Mouse (Mus musculus) kidney, embryonic 14.5 days (tissue): ENCODE measurements around the gene Mthfd1l. TPM values are rescaled to one million over a fixed set of nuclear protein-coding genes. Genes with fewer than 3 reads are reported as not detected.
A peak's percentile ranks its signal among the peaks of the same experiment; 100 is the strongest.

Source experiments
- ATAC-seq: fragments of 200-750 bp; cut with Nextera tagmentation; 2 replicates; pipeline ENCODE4 v1.8.0; 2017; ENCODE audit warnings: moderate number of reproducible peaks, mild to moderate bottlenecking, moderate TSS enrichment, moderate library complexity; ENCODE audit not compliant: low FRiP score, low TSS enrichment
- H3K27ac ChIP-seq: fragments of 300-500 bp; sonication (generic); 2 replicates; pipeline ENCODE4 v1.5.1; 2014; ENCODE audit warnings: low read depth, mild to moderate bottlenecking, low read length, moderate library complexity, mixed read lengths
- H3K27me3 ChIP-seq: fragments of 300-500 bp; sonication (generic); 2 replicates; pipeline ENCODE4 v1.6.1; 2014; ENCODE audit warnings: mild to moderate bottlenecking, low read length; ENCODE audit not compliant: control insufficient read depth, insufficient read depth
- H3K36me3 ChIP-seq: fragments of 300-500 bp; sonication (generic); 2 replicates; pipeline ENCODE4 v1.6.1; 2014; ENCODE audit warnings: low read length, mixed read lengths; ENCODE audit not compliant: control insufficient read depth, insufficient read depth
- H3K4me1 ChIP-seq: fragments of 300-500 bp; sonication (generic); 2 replicates; pipeline ENCODE4 v1.6.1; 2014; ENCODE audit warnings: low read length, mixed read lengths; ENCODE audit not compliant: control insufficient read depth, insufficient read depth
- H3K4me2 ChIP-seq: fragments of 300-500 bp; sonication (generic); replicated peaks from 2 replicates; pipeline ENCODE4 v1.6.1; 2014; ENCODE audit warnings: low read depth, mild to moderate bottlenecking, low read length
- H3K4me3 ChIP-seq: fragments of 300-500 bp; sonication (generic); 2 replicates; pipeline ENCODE4 v1.5.1; 2014; ENCODE audit warnings: mild to moderate bottlenecking, low read length
- H3K9ac ChIP-seq: fragments of 300-500 bp; sonication (generic); 2 replicates; pipeline ENCODE4 v1.6.1; 2014; ENCODE audit warnings: low read depth, mild to moderate bottlenecking, low read length, moderate library complexity
- H3K9me3 ChIP-seq: fragments of 300-500 bp; sonication (generic); 2 replicates; pipeline ENCODE4 v1.6.1; 2016; ENCODE audit warnings: low read length; ENCODE audit not compliant: control insufficient read depth
- WGBS: fragments of 180-500 bp; shearing (Covaris S2); extraction: QIAGEN DNeasy Blood & Tissue Kit; methylation state at CpG from one replicate; pipeline ENCODE4 v1.1.7; 2014; 5-methylcytosine and 5-hydroxymethylcytosine counted together
- polyA plus RNA-seq: library from polyadenylated mRNA; unstranded; fragments of >200 nt; fragmentation: Nextera tagmentation; extraction: Ambion mirVana; gene quantifications from 2 replicates; pipeline ENCODE4 v1.2.1, GENCODE M21; 2014

Mthfd1l gene
- polyA plus RNA-seq, 1 experiment from 2014 or later: 20.2 TPM

- WGBS: 77% methylated on average over 12 of the region's 12 CpGs
Measured at GRCm38 (mm10) chr10:4151862-4152776, 179.2 kb downstream of the Mthfd1l start.

GRCm38 (mm10) chr10:4153031-4153430, 180.1 kb downstream of the Mthfd1l start:
- WGBS: 74% methylated on average over 4 of the region's 4 CpGs

More at GRCm38 (mm10) chr10:4151862-4152776, 179.2 kb downstream of the Mthfd1l start:
- Histone ChIP-seq H3K36me3 (no peaks in the 10 kb centered on the region), H3K4me2 (no peak overlapping the region), H3K27me3 (no peaks in the 10 kb centered on the region), H3K4me1 (0 out of 2 replicates have a peak, but pooled peaks cover 4% of the 10 kb centered on the region), H3K27ac (no peak overlapping the region), H3K9me3 (no peaks in the 10 kb centered on the region), H3K9ac (no peak overlapping the region), H3K4me3 (no peak overlapping the region)
- no peak for ATAC-seq

GRCm38 (mm10) chr10:4154035-4154434, 181.1 kb downstream of the Mthfd1l start:
- no peaks in the 10 kb centered on the region for H3K27me3 ChIP-seq
- 41% methylated on average over 6 of the region's 6 CpGs for WGBS
- H3K9ac ChIP-seq: no peak overlapping the region
- 0 out of 2 replicates have a peak, but pooled peaks cover 4% of the 10 kb centered on the region for H3K4me1 ChIP-seq
- H3K36me3 ChIP-seq: no peaks in the 10 kb centered on the region
- no peak overlapping the region for H3K4me3 ChIP-seq
- ATAC-seq: peak; percentile 69
- no peaks in the 10 kb centered on the region for H3K9me3 ChIP-seq
- peak overlapping the region; percentile 55 for H3K27ac ChIP-seq
- no peak overlapping the region for H3K4me2 ChIP-seq

More at GRCm38 (mm10) chr10:4153031-4153430, 180.1 kb downstream of the Mthfd1l start:
- Histone ChIP-seq H3K4me2 (no peak overlapping the region), H3K36me3 (no peaks in the 10 kb centered on the region), H3K4me3 (no peak overlapping the region), H3K4me1 (0 out of 2 replicates have a peak, but pooled peaks cover 4% of the 10 kb centered on the region), H3K27me3 (no peaks in the 10 kb centered on the region), H3K9ac (no peak overlapping the region), H3K9me3 (no peaks in the 10 kb centered on the region), H3K27ac (no peak overlapping the region)
- no peak for ATAC-seq

GRCm38 (mm10) chr10:4155521-4155920, 182.6 kb downstream of the Mthfd1l start:
- WGBS: 84% methylated on average over 5 of the region's 5 CpGs
- H3K27ac ChIP-seq: no peak overlapping the region
- no peak overlapping the region for H3K9ac ChIP-seq

GRCm38 (mm10) chr10:4158533-4158932, 185.6 kb downstream of the Mthfd1l start:
- H3K27me3 ChIP-seq: no peaks in the 10 kb centered on the region
- H3K27ac ChIP-seq: no peak overlapping the region
- H3K4me3 ChIP-seq: no peak overlapping the region
- peaks cover 17% of the 10 kb centered on the region; the same call in 1 of the 2 replicates for H3K4me1 ChIP-seq
- 52% methylated on average over 5 of the region's 5 CpGs for WGBS
- H3K9me3 ChIP-seq: no peaks in the 10 kb centered on the region
- no peak overlapping the region for H3K9ac ChIP-seq
- H3K4me2 ChIP-seq: no peak overlapping the region
- ATAC-seq: no peak
- H3K36me3 ChIP-seq: no peaks in the 10 kb centered on the region

More at GRCm38 (mm10) chr10:4155521-4155920, 182.6 kb downstream of the Mthfd1l start:
- Histone ChIP-seq H3K27me3 (no peaks in the 10 kb centered on the region), H3K4me3 (no peak overlapping the region), H3K4me1 (peaks cover 8% of the 10 kb centered on the region; the same call in 1 of the 2 replicates), H3K4me2 (no peak overlapping the region), H3K9me3 (no peaks in the 10 kb centered on the region), H3K36me3 (no peaks in the 10 kb centered on the region)
- no peak for ATAC-seq

GRCm38 (mm10) chr10:4159541-4160090, 186.7 kb downstream of the Mthfd1l start:
- 71% methylated on average over 8 of the region's 8 CpGs for WGBS
- Histone ChIP-seq H3K27me3 (no peaks in the 10 kb centered on the region), H3K4me2 (no peak overlapping the region), H3K9ac (no peak overlapping the region), H3K9me3 (no peaks in the 10 kb centered on the region), H3K4me3 (no peak overlapping the region), H3K4me1 (peaks cover 14% of the 10 kb centered on the region; the same call in 1 of the 2 replicates), H3K27ac (0 out of 2 replicates have a peak overlapping the region, but pooled peaks have one; percentile 31), H3K36me3 (no peaks in the 10 kb centered on the region)
- ATAC-seq: no peak

GRCm38 (mm10) chr10:4160242-4160785, 187.4 kb downstream of the Mthfd1l start:
- H3K4me2 ChIP-seq: no peak overlapping the region
- H3K27ac ChIP-seq: no peak overlapping the region
- 78% methylated on average over 13 of the region's 13 CpGs for WGBS
- no peak overlapping the region for H3K4me3 ChIP-seq
- no peaks in the 10 kb centered on the region for H3K36me3 ChIP-seq
- no peak overlapping the region for H3K9ac ChIP-seq
- no peaks in the 10 kb centered on the region for H3K27me3 ChIP-seq
- no peaks in the 10 kb centered on the region for H3K9me3 ChIP-seq
- H3K4me1 ChIP-seq: peaks cover 14% of the 10 kb centered on the region; the same call in 1 of the 2 replicates
- no peak for ATAC-seq

- H3K4me2 ChIP-seq: no peak overlapping the region
- no peaks in the 10 kb centered on the region for H3K9me3 ChIP-seq
- H3K9ac ChIP-seq: no peak overlapping the region
- peaks cover 14% of the 10 kb centered on the region; the same call in 1 of the 2 replicates for H3K4me1 ChIP-seq
- H3K4me3 ChIP-seq: no peak overlapping the region
- no peaks in the 10 kb centered on the region for H3K27me3 ChIP-seq
- no peak overlapping the region for H3K27ac ChIP-seq
- no peak for ATAC-seq
- 89% methylated on average over 2 of the region's 2 CpGs for WGBS
- H3K36me3 ChIP-seq: no peaks in the 10 kb centered on the region
Measured at GRCm38 (mm10) chr10:4162049-4162448, 189.1 kb downstream of the Mthfd1l start.
